ENCODE assay signal across 25 mouse cellular contexts in the genomic region with DNA sequence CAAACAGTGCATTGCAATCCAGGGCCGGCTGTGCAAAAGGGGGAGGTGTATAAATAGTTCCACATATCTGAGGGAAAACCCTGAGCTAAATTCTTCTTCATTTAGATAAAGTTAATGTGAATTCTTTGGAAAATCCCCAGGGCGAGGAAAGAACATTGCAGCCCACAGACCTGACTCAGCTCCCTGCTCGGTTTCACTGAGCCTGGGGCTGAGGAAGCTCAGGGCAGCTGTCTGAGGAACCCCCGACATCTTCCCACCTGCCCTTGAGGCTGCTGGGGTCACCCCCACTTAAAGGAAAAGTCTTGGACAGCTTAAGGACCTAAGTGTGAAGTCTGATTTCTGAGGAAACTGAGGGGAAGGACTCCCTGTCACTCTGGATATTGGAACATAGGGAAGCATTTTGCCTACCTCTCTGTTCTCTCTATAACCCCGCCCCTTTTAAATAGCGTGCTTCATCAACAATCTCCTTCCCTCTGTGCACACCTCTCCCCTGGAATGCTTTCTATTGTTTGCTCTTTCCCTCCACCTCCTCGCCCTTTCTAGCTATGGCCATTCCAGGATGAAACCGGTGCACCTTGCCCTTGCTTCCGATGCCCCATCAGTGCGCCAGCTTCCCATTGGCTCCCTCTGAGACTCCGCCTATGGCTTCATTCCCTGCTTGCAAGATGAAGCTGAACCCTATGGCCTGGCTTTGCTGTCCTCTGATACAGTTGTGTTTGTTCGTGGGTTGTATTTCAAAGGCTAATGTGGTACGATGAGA. TPM values are rescaled to one million over a fixed set of nuclear protein-coding genes. Genes with fewer than 3 reads are reported as not detected.
DNase-seq lines count a peak whose midpoint lies in the region; ATAC-seq lines count a peak whose summit lies in the region.
"Had no signal": no experiment of that assay in that cellular context is flagged by ENCODE, and none has a peak within 500 bp of the region (broad histone marks: within the 10 kb centered on the region; RNA-seq: fewer than 3 reads in every experiment).

No protein-coding gene starts in this region.

- H3K4me1 ChIP-seq in heart, embryonic 13.5 days = peaks cover 4% of the 10 kb centered on the region; the same call in 1 of the 2 replicates
- H3K4me1 ChIP-seq: heart, embryonic 10.5 days; limb, embryonic 10.5 days; liver, embryonic 12.5 days had no signal

- H3K27ac ChIP-seq in heart, embryonic 13.5 days (replicated peaks) = no peak overlapping the region
- H3K27ac ChIP-seq: heart, embryonic 10.5 days; limb, embryonic 10.5 days; liver, embryonic 12.5 days; lung, embryonic 15.5 days; midbrain, embryonic 12.5 days had no signal

- peak overlapping the region; percentile 18; the same call in 1 of the 2 replicates for H3K4me2 ChIP-seq in heart, embryonic 13.5 days
- H3K4me2 ChIP-seq: liver, embryonic 12.5 days; lung, embryonic 15.5 days; midbrain, embryonic 12.5 days had no signal

- 43% methylated on average over 13 of the region's 13 CpGs for WGBS in heart, embryonic 13.5 days

- H3K4me3 ChIP-seq in heart, embryonic 13.5 days = no peak overlapping the region
- H3K4me3 ChIP-seq: erythroblast, embryonic 14.5 days; heart, embryonic 10.5 days; limb, embryonic 10.5 days; liver, embryonic 12.5 days; lung, embryonic 15.5 days; midbrain, embryonic 12.5 days had no signal

- no peaks in the 10 kb centered on the region for H3K9me3 ChIP-seq in heart, embryonic 13.5 days
- H3K9me3 ChIP-seq: heart, embryonic 10.5 days; limb, embryonic 10.5 days; liver, embryonic 12.5 days; lung, embryonic 15.5 days; midbrain, embryonic 12.5 days had no signal

- H3K36me3 ChIP-seq in heart, embryonic 13.5 days = no peaks in the 10 kb centered on the region
- H3K36me3 ChIP-seq: heart, embryonic 10.5 days; limb, embryonic 10.5 days; liver, embryonic 12.5 days; lung, embryonic 15.5 days; midbrain, embryonic 12.5 days had no signal

- no peaks in the 10 kb centered on the region for H3K27me3 ChIP-seq in heart, embryonic 13.5 days (replicated peaks)
- H3K27me3 ChIP-seq: liver, embryonic 12.5 days; lung, embryonic 15.5 days; midbrain, embryonic 12.5 days had no signal

- no peak overlapping the region for H3K9ac ChIP-seq in heart, embryonic 13.5 days
- H3K9ac ChIP-seq: liver, embryonic 12.5 days; lung, embryonic 15.5 days; midbrain, embryonic 12.5 days had no signal

- DNase-seq in heart, adult 8-10 months (ENCODE audit: low spot score) = no peak
- peak; percentile 51 to 60 for DNase-seq in right cerebral cortex, adult 2 months (ENCODE audit: low spot score in 2 of 2)
- no peak for DNase-seq in right cerebral cortex, postnatal 14 days
- peak; percentile 33 for DNase-seq in Muller cell, postnatal 12 days (ENCODE audit: inconsistent ontology term)
- peak; percentile 77 for DNase-seq in brain, adult 2 months (ENCODE audit: low read depth, low spot score)
- DNase-seq in urinary bladder, postnatal 4 days (ENCODE audit: low spot score in 2 of 2) = no peak
- DNase-seq: cerebellum, adult 11 months; cerebellum, postnatal 36 days; gastrocnemius, postnatal 10 days; kidney, adult 18-20 months; kidney, postnatal 25 days; layer of hippocampus, adult 9-11 months; thymus, postnatal 25 days had no signal

- no peak for ATAC-seq in heart, embryonic 13.5 days (ENCODE audit: extremely low read depth, insufficient number of reproducible peaks, low FRiP score, low TSS enrichment)
- ATAC-seq: CD4-positive, CD25-positive, alpha-beta regulatory T cell, adult 4 months; forebrain, embryonic 16.5 days; liver, embryonic 12.5 days had no signal

RNA-seq across cellular contexts. Expression of gene Rtn1, which starts 15.6 kb away (rescaled TPM):
- 15.8 and 16.0 TPM in 2 replicates for polyA plus RNA-seq in heart, embryonic 13.5 days (2015; fragmentation: Nextera tagmentation; extraction: Ambion mirVana)
- total RNA-seq in heart, adult 8-10 months (2022) = 1 to 10 TPM; 3.3 to 7.0 (median 5.0) TPM
- total RNA-seq: hematopoietic stem cell, adult 5-6 weeks had no signal
- polyA plus RNA-seq: CD4-positive, CD25-positive, alpha-beta regulatory T cell, adult 4 months had no signal

RNA-seq across cellular contexts. Expression of gene Lrrc9, which starts 48.4 kb away (rescaled TPM):
- 0.79 and 1.0 TPM in 2 replicates for polyA plus RNA-seq in heart, embryonic 13.5 days (2015; fragmentation: Nextera tagmentation; extraction: Ambion mirVana)
- under 1 TPM; 0.14 to 0.44 (median 0.23) TPM for total RNA-seq in heart, adult 8-10 months (2022)
- total RNA-seq: neutrophil, adult 5-6 weeks had no signal
- polyA plus RNA-seq: erythroblast, embryonic 14.5 days; spleen, adult 2 months had no signal

Comparison
In these comparisons a context has a peak if more than half of its experiments do, and no peak if none do; other contexts are left out.
1. DNase-seq: peak in right cerebral cortex, adult 2 months (2 of 2), Muller cell, postnatal 12 days (single experiment) and brain, adult 2 months (single experiment); none in heart, adult 8-10 months (single experiment), right cerebral cortex, postnatal 14 days (single experiment) and urinary bladder, postnatal 4 days (0 of 2).